Mouse (Mus musculus) bone marrow, adult 2 months (tissue): ENCODE measurements at regions not wholly inside any gene's neighbourhood (a gene's known extent, or its start where the extent isn't known, plus 50 kb on each side); places are given as distances from the start of the nearest gene placed in this dataset.

Experiments
- H3K27ac ChIP-seq: fragments of 200-500 bp; 2 replicates; pipeline ENCODE4 v1.5.1; 2012; ENCODE audit warnings: low read depth, mild to moderate bottlenecking, control low read depth, inconsistent platforms, low read length; ENCODE audit not compliant: control insufficient read depth, poor library complexity, insufficient read depth
- H3K4me1 ChIP-seq: fragments of 200-500 bp; 2 replicates; pipeline ENCODE4 v1.6.1; 2011; ENCODE audit warnings: low read length; ENCODE audit not compliant: control insufficient read depth, insufficient read depth
- H3K4me3 ChIP-seq: fragments of 200-500 bp; replicated peaks from 2 replicates; pipeline ENCODE3; 2011; ENCODE audit warnings: mild to moderate bottlenecking, low read depth, low read length, control low read depth; ENCODE audit not compliant: control insufficient read depth
- CTCF ChIP-seq: fragments of 200-500 bp; IDR thresholded peaks from 2 replicates; pipeline ENCODE4 v1.5.1; 2011; ENCODE audit warnings: low read length, control low read depth; ENCODE audit not compliant: control insufficient read depth, insufficient read depth
- POLR2A ChIP-seq: fragments of 200-500 bp; IDR thresholded peaks from 2 replicates; pipeline ENCODE4 v1.6.1; 2011; ENCODE audit warnings: low read depth, mild to moderate bottlenecking, control low read depth, low read length, borderline replicate concordance; ENCODE audit not compliant: control insufficient read depth
- WGBS: fragments of 180-500 bp; shearing (Covaris S2); methylation state at CpG from one replicate; pipeline ENCODE4 v1.1.7; 2018; 5-methylcytosine and 5-hydroxymethylcytosine counted together

DNA sequence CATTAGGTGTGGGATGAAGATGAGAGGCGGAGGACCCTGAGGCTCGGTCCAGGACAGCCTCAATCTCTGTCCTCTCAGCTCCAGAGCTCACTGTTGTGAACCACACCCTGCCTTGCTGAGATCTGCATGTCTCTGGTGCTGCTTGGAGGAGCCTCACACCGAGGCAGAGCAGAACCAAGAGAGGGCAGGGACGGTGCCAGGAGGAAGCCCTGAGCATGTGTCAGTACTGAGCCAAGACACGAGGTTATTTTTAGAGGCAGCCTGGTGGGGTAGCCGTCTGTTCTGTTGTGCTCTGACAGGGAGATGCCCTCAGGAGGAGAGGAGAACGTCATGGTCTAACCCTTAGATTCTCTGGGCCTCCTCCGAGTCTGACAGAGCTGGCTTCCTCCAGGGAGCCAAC lies 50.3 kb upstream of the Tle3 start:
- Histone ChIP-seq H3K4me1 (no peaks in the 10 kb centered on the region), H3K27ac (no peak overlapping the region), H3K4me3 (no peak overlapping the region)
- no peak for TF ChIP-seq POLR2A
- no peak for TF ChIP-seq CTCF
- WGBS = 16% methylated on average over 8 of the region's 8 CpGs

GRCm38 (mm10) chr9:61322333-61322732 lies 49.8 kb upstream of the Tle3 start:
- Histone ChIP-seq H3K4me3 (no peak overlapping the region), H3K27ac (no peak overlapping the region), H3K4me1 (no peaks in the 10 kb centered on the region)
- TF ChIP-seq CTCF (no peak), POLR2A (no peak)
- 15% methylated on average over 11 of the region's 11 CpGs for WGBS
